Mouse (Mus musculus) bone marrow, adult 2 months (tissue): ENCODE results near the gene Jak2.

Experiments
- CTCF ChIP-seq: fragments of 200-500 bp; IDR thresholded peaks from 2 replicates; pipeline ENCODE4 v1.5.1; 2011; ENCODE audit warnings: low read length, control low read depth; ENCODE audit not compliant: control insufficient read depth, insufficient read depth
- POLR2A ChIP-seq: fragments of 200-500 bp; IDR thresholded peaks from 2 replicates; pipeline ENCODE4 v1.6.1; 2011; ENCODE audit warnings: low read depth, mild to moderate bottlenecking, control low read depth, low read length, borderline replicate concordance; ENCODE audit not compliant: control insufficient read depth

GRCm38 (mm10) chr19:29302119-29302518 lies 50.5 kb downstream of the Jak2 start:
- TF ChIP-seq CTCF (no peak), POLR2A (no peak)
